Mouse (Mus musculus): ENCODE data around the gene Gm49721. TPM values are rescaled to one million over a fixed set of nuclear protein-coding genes. Genes with fewer than 3 reads are reported as not detected.
A peak's percentile ranks its signal among the peaks of the same experiment; 100 is the strongest.
"Not testable (repeated sequence)": the region's sequence is repeated elsewhere in the genome, so short reads cannot be mapped to it uniquely, and the experiment has no call there.

The Gm49721 gene
- total RNA-seq, 1 experiment from 2014 or later = 0.52 TPM

DNA sequence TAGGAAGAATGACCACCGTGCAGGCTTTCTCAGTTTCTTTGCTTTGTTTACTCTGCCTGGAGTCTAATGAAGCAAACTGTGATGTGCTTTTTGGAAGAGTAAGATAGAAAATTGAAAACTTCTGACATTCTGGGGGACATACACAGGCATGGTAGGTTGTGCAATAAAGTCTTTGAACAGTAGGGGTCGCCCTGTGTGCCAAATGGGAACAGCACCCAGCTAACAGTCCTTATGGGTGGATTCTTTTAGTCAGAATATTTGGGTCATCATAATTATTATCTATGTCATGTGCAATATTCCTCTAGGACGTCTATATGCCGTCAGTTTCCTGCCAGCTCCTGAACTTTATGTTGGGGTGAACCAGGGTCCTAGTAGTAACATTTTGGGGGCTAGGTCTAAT is 100.9 kb downstream of the Gm49721 start:
- DNase-seq = peak; percentile 60

DNA sequence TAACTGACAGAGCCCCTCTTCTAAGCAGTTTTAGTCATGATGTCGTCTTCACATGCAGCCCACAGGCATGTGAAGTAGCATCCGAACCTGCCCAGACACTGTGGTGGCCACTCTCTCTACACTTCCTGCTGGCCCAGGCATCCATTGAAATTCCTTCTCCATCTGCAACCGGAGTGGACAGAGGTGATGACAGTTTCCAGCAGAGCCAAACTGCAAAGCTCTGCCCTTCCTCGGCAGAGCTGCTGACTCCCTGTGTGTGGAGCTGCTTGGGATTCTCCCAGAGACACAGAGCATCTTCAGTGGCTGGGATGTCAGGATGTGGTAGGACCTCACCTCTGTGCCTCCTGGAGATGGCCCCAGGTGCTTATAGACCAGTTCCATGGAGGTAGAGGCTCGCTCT is 105.8 kb downstream of the Gm49721 start:
- DNase-seq = not testable (repeated sequence)

DNA sequence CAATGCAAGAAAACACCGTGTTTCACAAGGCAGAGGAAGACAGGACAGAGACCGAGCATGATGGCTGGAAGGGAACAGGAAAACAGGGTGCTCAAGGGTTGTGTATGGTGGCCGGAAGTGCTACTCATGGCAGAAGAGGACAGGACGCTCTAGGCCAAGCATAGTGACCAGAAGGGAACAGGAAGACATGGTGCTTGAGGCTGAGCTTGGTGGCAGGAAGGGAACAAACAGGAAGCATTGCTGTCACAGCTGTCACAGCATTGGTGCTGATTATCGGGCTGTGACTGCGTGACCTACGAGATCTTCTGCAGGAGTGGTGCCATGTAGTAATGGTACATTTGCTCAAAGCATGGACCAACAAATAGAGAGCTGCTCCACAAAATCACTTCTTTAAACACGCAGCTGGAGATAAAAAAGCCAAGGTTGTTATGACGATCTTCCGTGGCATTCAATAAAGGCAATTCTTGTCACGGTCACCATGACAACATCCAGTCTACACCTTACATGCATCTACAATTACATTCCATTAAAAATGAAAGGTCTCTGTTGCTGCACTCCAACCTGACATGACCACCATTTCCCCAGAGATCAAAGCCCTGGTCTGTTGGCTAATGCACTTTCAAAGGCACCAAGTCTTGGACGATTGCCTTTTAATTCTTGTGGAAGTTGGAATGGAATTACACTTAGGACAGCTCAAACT is 106.9 kb downstream of the Gm49721 start:
- DNase-seq = not testable (repeated sequence)

DNA sequence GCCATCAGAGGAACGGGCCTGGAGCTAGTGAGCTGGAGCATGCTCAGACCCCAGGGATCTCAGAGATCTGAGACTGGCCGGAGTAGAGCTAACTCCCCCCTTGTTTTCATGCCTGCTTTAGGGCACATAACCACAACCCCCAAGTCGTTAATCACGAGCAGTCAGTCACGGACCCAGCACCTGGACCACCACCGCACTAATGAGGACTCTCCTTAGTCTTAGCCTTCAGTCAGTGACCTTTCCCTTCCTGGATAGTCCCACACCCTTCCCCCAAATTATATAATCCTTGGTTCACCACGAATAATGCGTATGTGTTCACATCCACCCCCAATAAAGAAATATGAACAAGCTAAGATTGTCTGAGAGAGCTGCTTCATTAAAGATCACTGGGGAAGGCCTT is 108.1 kb downstream of the Gm49721 start:
- not testable (repeated sequence) for DNase-seq

Other genes starting within 250 kb of the Gm49721 start
- gene Ezr, start 196.1 kb upstream of the Gm49721 start, total RNA-seq (2021) = 17.9 and 29.0 TPM in 2 replicates
- 45.2 and 47.3 TPM in 2 replicates for gene Rsph3b, start 30.2 kb upstream of the Gm49721 start, total RNA-seq (2021)
- 21.3 and 22.2 TPM in 2 replicates for gene Tagap1, start 17.7 kb upstream of the Gm49721 start, total RNA-seq (2021)
- gene Rnaset2b, start 8.3 kb upstream of the Gm49721 start, total RNA-seq (2021) = 474 TPM in 2 replicates
- not detected in 2 replicates for gene Gm1604a, start 46.7 kb downstream of the Gm49721 start, total RNA-seq (2021)
- 11.4 and 15.3 TPM in 2 replicates for gene Rps6ka2, start 191.2 kb downstream of the Gm49721 start, total RNA-seq (2021)

Data from adrenal gland, postnatal 25 days (tissue).